Mouse (Mus musculus) liver, postnatal 0 days (tissue): ENCODE measurements around the gene Rtkn. TPM values are rescaled to one million over a fixed set of nuclear protein-coding genes. Genes with fewer than 3 reads are reported as not detected.

Experiments
- ATAC-seq: fragments of 200-750 bp; cut with Nextera tagmentation; 2 replicates; pipeline ENCODE4 v1.8.0; 2017; ENCODE audit warnings: mild to moderate bottlenecking, moderate library complexity
- DNase-seq: peaks from one replicate; pipeline ENCODE4 v3.0.0-alpha.2; 2016
- H3K27ac ChIP-seq: fragments of 300-500 bp; sonication (generic); 2 replicates; pipeline ENCODE4 v1.5.1; 2014; ENCODE audit warnings: antibody characterized with exemption, moderate library complexity, mild to moderate bottlenecking, low read depth
- H3K27me3 ChIP-seq: fragments of 300-500 bp; sonication (generic); 2 replicates; pipeline ENCODE4 v1.6.1; 2014; ENCODE audit warnings: low read length, control low read depth, mixed read lengths; ENCODE audit not compliant: insufficient read depth
- H3K36me3 ChIP-seq: fragments of 300-500 bp; sonication (generic); replicated peaks from 2 replicates; pipeline ENCODE4 v1.6.1; 2014; ENCODE audit warnings: mild to moderate bottlenecking, control low read depth, low read length, moderate library complexity, mixed read lengths; ENCODE audit not compliant: insufficient read depth
- H3K4me1 ChIP-seq: fragments of 300-500 bp; sonication (generic); 2 replicates; pipeline ENCODE4 v1.6.1; 2014; ENCODE audit warnings: antibody characterized with exemption, mild to moderate bottlenecking, control low read depth; ENCODE audit not compliant: insufficient read depth
- H3K4me2 ChIP-seq: fragments of 300-500 bp; sonication (generic); 2 replicates; pipeline ENCODE4 v1.6.1; 2014; ENCODE audit warnings: low read depth, mild to moderate bottlenecking, low read length, moderate library complexity, mixed read lengths
- H3K4me3 ChIP-seq: fragments of 300-500 bp; sonication (generic); 2 replicates; pipeline ENCODE4 v1.5.1; 2014; ENCODE audit warnings: low read depth, low read length
- H3K9ac ChIP-seq: fragments of 300-500 bp; sonication (generic); replicated peaks from 2 replicates; pipeline ENCODE4 v1.6.1; 2014; ENCODE audit warnings: mild to moderate bottlenecking, moderate library complexity
- H3K9me3 ChIP-seq: fragments of 300-500 bp; sonication (generic); 2 replicates; pipeline ENCODE4 v1.6.1; 2016; ENCODE audit warnings: mild to moderate bottlenecking, control low read depth, low read length, mixed read lengths
- CTCF ChIP-seq: sonication (generic); IDR thresholded peaks from 2 replicates; pipeline ENCODE4 v1.5.1; 2016; ENCODE audit warnings: antibody characterized with exemption, low read depth
- EP300 ChIP-seq: IDR thresholded peaks from 2 replicates; pipeline ENCODE4 v1.6.1; 2016; ENCODE audit warnings: antibody characterized with exemption, low read depth, mild to moderate bottlenecking
- WGBS: fragments of 180-500 bp; shearing (Covaris S2); extraction: QIAGEN DNeasy Blood & Tissue Kit; methylation state at CpG from one replicate; pipeline ENCODE4 v1.1.7; 2014; ENCODE audit not compliant: insufficient replicate concordance; 5-methylcytosine and 5-hydroxymethylcytosine counted together
- microRNA counts: library from miRNA; unstranded; fragments of <30 nt; microRNA quantifications from one replicate; lab custom pipeline; 2015
- microRNA-seq: library from miRNA; unstranded; fragments of <30 nt; microRNA quantifications from one replicate; pipeline ENCODE4, GENCODE M21; 2016
- polyA plus RNA-seq: library from polyadenylated mRNA; unstranded; fragments of >200 nt; fragmentation: Nextera tagmentation; extraction: Ambion mirVana; gene quantifications from 2 replicates; pipeline ENCODE4 v1.2.1, GENCODE M21; 2015

The Rtkn gene
- polyA plus RNA-seq, 1 experiment from 2014 or later: 7.1 TPM

- TF ChIP-seq CTCF (no peak), EP300 (no peak)
- Histone ChIP-seq H3K9ac (no peak overlapping the region), H3K9me3 (no peaks in the 10 kb centered on the region), H3K36me3 (peaks cover 45% of the 10 kb centered on the region), H3K27me3 (no peaks in the 10 kb centered on the region), H3K4me2 (no peak overlapping the region), H3K4me1 (no peaks in the 10 kb centered on the region), H3K4me3 (no peak overlapping the region), H3K27ac (no peak overlapping the region)
- ATAC-seq: 0 out of 2 replicates have a peak, but pooled peaks have one; percentile 27
- peak; percentile 31 for DNase-seq
- 34% methylated on average over 25 of the region's 25 CpGs for WGBS
Observed at GRCm38 (mm10) chr6:83185895-83186861, 50.9 kb downstream of the Rtkn start.

GRCm38 (mm10) chr6:83186946-83187345 is 51.7 kb downstream of the Rtkn start:
- H3K4me1 ChIP-seq: no peaks in the 10 kb centered on the region
- WGBS: 85% methylated on average over 2 of the region's 2 CpGs
- no peak for TF ChIP-seq EP300
- no peak for TF ChIP-seq CTCF
- no peak overlapping the region for H3K27ac ChIP-seq
- H3K36me3 ChIP-seq: peaks cover 52% of the 10 kb centered on the region
- no peak overlapping the region for H3K4me2 ChIP-seq
- ATAC-seq (no peak), DNase-seq (no peak)
- no peak overlapping the region for H3K4me3 ChIP-seq
- H3K27me3 ChIP-seq: no peaks in the 10 kb centered on the region
- no peaks in the 10 kb centered on the region for H3K9me3 ChIP-seq
- H3K9ac ChIP-seq: no peak overlapping the region

- no peak for DNase-seq
- Histone ChIP-seq H3K4me2 (no peak overlapping the region), H3K4me1 (no peaks in the 10 kb centered on the region), H3K27ac (no peak overlapping the region), H3K9ac (no peak overlapping the region), H3K36me3 (peaks cover 88% of the 10 kb centered on the region), H3K9me3 (no peaks in the 10 kb centered on the region), H3K27me3 (no peaks in the 10 kb centered on the region), H3K4me3 (no peak overlapping the region)
- ATAC-seq: no peak
- 84% methylated on average over 7 of the region's 7 CpGs for WGBS
- TF ChIP-seq CTCF: no peak
- TF ChIP-seq EP300: no peak
Observed at GRCm38 (mm10) chr6:83193571-83193970, 58.3 kb downstream of the Rtkn start.

- WGBS: 71% methylated on average over 15 of the region's 15 CpGs
- H3K36me3 ChIP-seq: peaks cover 62% of the 10 kb centered on the region
Observed at GRCm38 (mm10) chr6:83197345-83198004, 62.2 kb downstream of the Rtkn start.

More at GRCm38 (mm10) chr6:83197345-83198004, 62.2 kb downstream of the Rtkn start:
- Histone ChIP-seq H3K9me3 (no peaks in the 10 kb centered on the region), H3K4me1 (no peaks in the 10 kb centered on the region), H3K27ac (no peak overlapping the region), H3K4me2 (no peak overlapping the region), H3K27me3 (no peaks in the 10 kb centered on the region), H3K4me3 (no peak overlapping the region), H3K9ac (no peak overlapping the region)
- ATAC-seq (no peak), DNase-seq (peak; percentile 29)
- TF ChIP-seq EP300 (no peak), CTCF (no peak)

MicroRNAs within 50 kb of the gene (microRNA counts, 519-probe panel; counts per million panel counts)
- microRNA mmu-miR-3470a+mmu-miR-3470b (lab: Ali Mortazavi, UCI): not detected

Small RNAs within 50 kb of the gene (microRNA-seq; reads per million reads assigned to microRNA genes)
- not detected for gene Mir3470a

Other genes starting within 250 kb of the Rtkn start
- gene Sema4f, start 195.7 kb upstream of the Rtkn start, polyA plus RNA-seq: 0.08 and 0.12 TPM in 2 replicates
- 3.8 and 4.3 TPM in 2 replicates for gene M1ap, start 188.6 kb upstream of the Rtkn start, polyA plus RNA-seq
- 11.3 and 11.8 TPM in 2 replicates for gene Dok1, start 102.0 kb upstream of the Rtkn start, polyA plus RNA-seq
- gene Loxl3, start 101.3 kb upstream of the Rtkn start, polyA plus RNA-seq: 1.2 and 1.7 TPM in 2 replicates
- 175 and 180 TPM in 2 replicates for gene Aup1, start 80.9 kb upstream of the Rtkn start, polyA plus RNA-seq
- 33.8 and 34.7 TPM in 2 replicates for gene Htra2, start 80.2 kb upstream of the Rtkn start, polyA plus RNA-seq
- 7.5 and 8.2 TPM in 2 replicates for gene Dqx1, start 77.6 kb upstream of the Rtkn start, polyA plus RNA-seq
- not detected in 2 replicates for gene Tlx2, start 65.2 kb upstream of the Rtkn start, polyA plus RNA-seq
- 11.6 and 11.7 TPM in 2 replicates for gene Pcgf1, start 57.6 kb upstream of the Rtkn start, polyA plus RNA-seq
- gene Lbx2, start 49.1 kb upstream of the Rtkn start, polyA plus RNA-seq: 0.40 and 0.51 TPM in 2 replicates
- gene Ccdc142, start 33.9 kb upstream of the Rtkn start, polyA plus RNA-seq: 0.54 and 0.71 TPM in 2 replicates
- gene Gm42688, start 33.8 kb upstream of the Rtkn start, polyA plus RNA-seq: 0.85 and 0.92 TPM in 2 replicates
- 88.3 and 90.2 TPM in 2 replicates for gene Mrpl53, start 26.4 kb upstream of the Rtkn start, polyA plus RNA-seq
- 21.4 and 21.5 TPM in 2 replicates for gene Mogs, start 20.0 kb upstream of the Rtkn start, polyA plus RNA-seq
- 21.0 and 22.0 TPM in 2 replicates for gene Wbp1, start 13.9 kb upstream of the Rtkn start, polyA plus RNA-seq
- gene Ino80b, start 10.0 kb upstream of the Rtkn start, polyA plus RNA-seq: 5.1 and 5.7 TPM in 2 replicates
- gene Wdr54, start 20.9 kb downstream of the Rtkn start, polyA plus RNA-seq: 0.17 and 0.20 TPM in 2 replicates
- 0.25 and 0.27 TPM in 2 replicates for gene 1700003E16Rik, start 20.9 kb downstream of the Rtkn start, polyA plus RNA-seq
- gene Dctn1, start 30.5 kb downstream of the Rtkn start, polyA plus RNA-seq: 13.2 and 14.7 TPM in 2 replicates
- 0.04 and 0.05 TPM in 2 replicates for gene Slc4a5, start 84.4 kb downstream of the Rtkn start, polyA plus RNA-seq
- gene Mthfd2, start 190.4 kb downstream of the Rtkn start, polyA plus RNA-seq: 16.6 and 20.9 TPM in 2 replicates
- 17.2 and 20.9 TPM in 2 replicates for gene Mob1a, start 190.6 kb downstream of the Rtkn start, polyA plus RNA-seq
- 277 and 286 TPM in 2 replicates for gene Bola3, start 213.7 kb downstream of the Rtkn start, polyA plus RNA-seq